Mouse (Mus musculus) layer of hippocampus, adult 2 months (tissue): ENCODE data around the gene Ncam2. TPM values are rescaled to one million over a fixed set of nuclear protein-coding genes. Genes with fewer than 3 reads are reported as not detected.
"Not testable (repeated sequence)": the region's sequence is repeated elsewhere in the genome, so short reads cannot be mapped to it uniquely, and the experiment has no call there.

Experiments used
- DNase-seq, 2 experiments: peaks; one replicate each; pipeline ENCODE4 v3.0.0; 2022; ENCODE audit warnings: low spot score in 2 of 2
- H3K27ac ChIP-seq: fragments of 200-600 bp; 2 replicates; pipeline ENCODE4 v1.8.1; 2022
- H3K4me3 ChIP-seq: fragments of 200-600 bp; 2 replicates; pipeline ENCODE4 v1.8.1; 2022; ENCODE audit warnings: mild to moderate bottlenecking
- CTCF ChIP-seq: fragments of 200-600 bp; conservative IDR thresholded peaks from 2 replicates; pipeline ENCODE4 v1.8.1; 2022; ENCODE audit warnings: antibody characterized with exemption, mild to moderate bottlenecking, moderate library complexity
- total RNA-seq, 2 experiments: library from RNA; stranded (reverse); gene quantifications; 2 replicates each; pipeline ENCODE4 v1.2.3; 2021

Ncam2 gene
- total RNA-seq, 2 experiments from 2014 or later, result 51.3 to 51.4 TPM

- no peak overlapping the region for H3K4me3 ChIP-seq
- no peak overlapping the region for H3K27ac ChIP-seq
- TF ChIP-seq CTCF, result no peak
- DNase-seq, result no peak
These were observed 173.7 kb downstream of the Ncam2 start for GRCm38 (mm10) chr16:81374234-81374633.

GRCm38 (mm10) chr16:81380434-81380833 lies 179.9 kb downstream of the Ncam2 start:
- Histone ChIP-seq H3K27ac (no peak overlapping the region), H3K4me3 (no peak overlapping the region)
- TF ChIP-seq CTCF, result no peak
- DNase-seq, result no peak

GRCm38 (mm10) chr16:81388646-81389045 lies 188.1 kb downstream of the Ncam2 start:
- no peak overlapping the region for H3K27ac ChIP-seq
- TF ChIP-seq CTCF, result no peak
- H3K4me3 ChIP-seq, result no peak overlapping the region
- no peak for DNase-seq

GRCm38 (mm10) chr16:81434559-81434958 lies 234.1 kb downstream of the Ncam2 start:
- Histone ChIP-seq H3K27ac (no peak overlapping the region), H3K4me3 (no peak overlapping the region)
- DNase-seq, result no peak
- TF ChIP-seq CTCF, result no peak

GRCm38 (mm10) chr16:81437091-81437867 lies 236.8 kb downstream of the Ncam2 start:
- Histone ChIP-seq H3K4me3 (no peak overlapping the region), H3K27ac (no peak overlapping the region)
- TF ChIP-seq CTCF, result no peak
- DNase-seq, result no peak

- Histone ChIP-seq H3K4me3 (no peak overlapping the region), H3K27ac (no peak overlapping the region)
- DNase-seq, result no peak
- TF ChIP-seq CTCF, result no peak
These were observed 237.4 kb downstream of the Ncam2 start for GRCm38 (mm10) chr16:81437868-81438249.

GRCm38 (mm10) chr16:81450851-81451250 lies 250.4 kb downstream of the Ncam2 start:
- Histone ChIP-seq H3K4me3 (no peak overlapping the region), H3K27ac (no peak overlapping the region)
- DNase-seq, result no peak
- no peak for TF ChIP-seq CTCF

- H3K4me3 ChIP-seq, result no peak overlapping the region
- no peak for DNase-seq
- no peak overlapping the region for H3K27ac ChIP-seq
- no peak for TF ChIP-seq CTCF
These were observed 252.5 kb downstream of the Ncam2 start for GRCm38 (mm10) chr16:81452988-81453387.

GRCm38 (mm10) chr16:81454472-81454871 lies 254.0 kb downstream of the Ncam2 start:
- no peak for DNase-seq
- TF ChIP-seq CTCF, result no peak
- H3K27ac ChIP-seq, result no peak overlapping the region

GRCm38 (mm10) chr16:81462731-81463130 lies 262.2 kb downstream of the Ncam2 start:
- peak; percentile 62 for TF ChIP-seq CTCF

More at GRCm38 (mm10) chr16:81454472-81454871, 254.0 kb downstream of the Ncam2 start:
- H3K4me3 ChIP-seq, result no peak overlapping the region

GRCm38 (mm10) chr16:81472925-81473324 lies 272.4 kb downstream of the Ncam2 start:
- TF ChIP-seq CTCF, result no peak
- Histone ChIP-seq H3K4me3 (no peak overlapping the region), H3K27ac (no peak overlapping the region)
- no peak for DNase-seq

More at GRCm38 (mm10) chr16:81462731-81463130, 262.2 kb downstream of the Ncam2 start:
- not testable (repeated sequence) for H3K27ac ChIP-seq, H3K4me3 ChIP-seq
- DNase-seq, result peak in 1 of 2 experiments; percentile 14

GRCm38 (mm10) chr16:81481058-81481457 lies 280.6 kb downstream of the Ncam2 start:
- TF ChIP-seq CTCF, result no peak
- Histone ChIP-seq H3K4me3 (no peak overlapping the region), H3K27ac (no peak overlapping the region)
- DNase-seq, result no peak

GRCm38 (mm10) chr16:81496111-81496510 lies 295.6 kb downstream of the Ncam2 start:
- H3K4me3 ChIP-seq, result no peak overlapping the region
- TF ChIP-seq CTCF, result no peak
- DNase-seq, result no peak
- H3K27ac ChIP-seq, result no peak overlapping the region

- DNase-seq, result no peak
- Histone ChIP-seq H3K4me3 (no peak overlapping the region), H3K27ac (no peak overlapping the region)
- no peak for TF ChIP-seq CTCF
These were observed 302.1 kb downstream of the Ncam2 start for GRCm38 (mm10) chr16:81502578-81502977.

- Histone ChIP-seq H3K4me3 (no peak overlapping the region), H3K27ac (no peak overlapping the region)
- no peak for DNase-seq
- TF ChIP-seq CTCF, result no peak
These were observed 335.7 kb downstream of the Ncam2 start for GRCm38 (mm10) chr16:81536230-81536629.
